In the genomic region with DNA sequence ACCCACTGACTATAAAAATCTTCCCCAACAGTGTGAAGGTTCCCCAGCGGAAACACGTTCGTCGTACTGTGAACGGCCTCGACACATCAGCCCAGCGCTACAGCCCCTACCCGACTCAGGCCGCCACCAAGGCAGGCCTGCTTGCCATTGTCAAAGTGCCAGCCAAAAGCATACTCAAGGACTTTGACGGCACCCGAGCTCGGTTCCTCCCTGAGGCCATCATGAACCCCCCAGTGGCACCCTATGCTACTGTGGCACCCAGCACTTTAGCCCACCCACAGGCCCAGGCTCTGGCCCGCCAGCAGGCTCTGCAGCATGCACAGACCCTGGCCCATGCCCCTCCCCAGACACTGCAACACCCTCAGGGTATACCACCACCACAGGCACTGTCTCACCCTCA, we compare ENCODE assay signal across 11 mouse cellular contexts. TPM values are rescaled to one million over a fixed set of nuclear protein-coding genes. Genes with fewer than 3 reads are reported as not detected.
DNase-seq lines count a peak whose midpoint lies in the region; ATAC-seq and TF ChIP-seq lines count a peak whose summit lies in the region.
"Had no signal": no experiment of that assay in that cellular context is flagged by ENCODE, and none has a peak within 500 bp of the region (broad histone marks: within the 10 kb centered on the region; RNA-seq: fewer than 3 reads in every experiment).

No protein-coding gene starts in this region.

- no peak for TF ChIP-seq CTCF in lung, embryonic 14.5 days (IDR thresholded peaks at IDR 0.05; ENCODE audit: low read depth)

- peak; percentile 30 for DNase-seq in cerebellum, adult 11-12 months
- DNase-seq in cerebellum, adult 9-10 months: no peak
- no peak for DNase-seq in lung, embryonic 14.5 days
- DNase-seq in lung, adult 18-20 months: no peak
- DNase-seq in layer of hippocampus, postnatal 10 days (ENCODE audit: low spot score in 2 of 2): no peak
- DNase-seq in layer of hippocampus, adult 8-10 months (ENCODE audit: low spot score in 2 of 2): no peak
- DNase-seq: kidney, adult 2 months had no signal

- no peak overlapping the region for H3K4me3 ChIP-seq in lung, embryonic 14.5 days (ENCODE audit: low read depth, low read length)
- H3K4me3 ChIP-seq in hindbrain, embryonic 15.5 days: no peak overlapping the region
- H3K4me3 ChIP-seq in neural tube, embryonic 15.5 days (replicated peaks): no peak overlapping the region
- H3K4me3 ChIP-seq: megakaryocyte, embryonic 14.5 days had no signal

- no peak for ATAC-seq in lung, embryonic 14.5 days (ENCODE audit: insufficient read depth)
- ATAC-seq in hindbrain, embryonic 15.5 days (ENCODE audit: low FRiP score, low read depth): 0 out of 2 replicates have a peak, but pooled peaks have one; percentile 13
- peak; percentile 26; the same call in 1 of the 2 replicates for ATAC-seq in neural tube, embryonic 15.5 days (ENCODE audit: low FRiP score)

- 81% methylated on average over 13 of the region's 13 CpGs for WGBS in lung, embryonic 14.5 days
- 61% methylated on average over 13 of the region's 13 CpGs for WGBS in hindbrain, embryonic 15.5 days
- WGBS in neural tube, embryonic 15.5 days: 53% methylated on average over 13 of the region's 13 CpGs

- 0 out of 2 replicates have a peak, but pooled peaks cover 6% of the 10 kb centered on the region for H3K4me1 ChIP-seq in lung, embryonic 14.5 days (ENCODE audit: insufficient read depth)
- peaks cover 47% of the 10 kb centered on the region for H3K4me1 ChIP-seq in hindbrain, embryonic 15.5 days (replicated peaks)
- H3K4me1 ChIP-seq in neural tube, embryonic 15.5 days: peaks cover 51% of the 10 kb centered on the region

- H3K9me3 ChIP-seq in lung, embryonic 14.5 days (ENCODE audit: low read depth, low read length): no peaks in the 10 kb centered on the region
- H3K9me3 ChIP-seq in hindbrain, embryonic 15.5 days: no peaks in the 10 kb centered on the region
- H3K9me3 ChIP-seq in neural tube, embryonic 15.5 days (replicated peaks): no peaks in the 10 kb centered on the region
- H3K9me3 ChIP-seq: G1E; megakaryocyte, embryonic 14.5 days had no signal

- H3K36me3 ChIP-seq in lung, embryonic 14.5 days (ENCODE audit: insufficient read depth): peaks cover 83% of the 10 kb centered on the region
- H3K36me3 ChIP-seq in hindbrain, embryonic 15.5 days: peaks cover 53% of the 10 kb centered on the region
- peaks cover 72% of the 10 kb centered on the region for H3K36me3 ChIP-seq in neural tube, embryonic 15.5 days

- H3K27me3 ChIP-seq in lung, embryonic 14.5 days (ENCODE audit: insufficient read depth, low read length): no peaks in the 10 kb centered on the region
- H3K27me3 ChIP-seq in hindbrain, embryonic 15.5 days: no peaks in the 10 kb centered on the region
- no peaks in the 10 kb centered on the region for H3K27me3 ChIP-seq in neural tube, embryonic 15.5 days (replicated peaks)
- H3K27me3 ChIP-seq: megakaryocyte, embryonic 14.5 days had no signal

- H3K9ac ChIP-seq in lung, embryonic 14.5 days: no peak overlapping the region; the same call in 1 of the 2 replicates
- H3K9ac ChIP-seq in hindbrain, embryonic 15.5 days: peak overlapping the region; percentile 6; the same call in 1 of the 2 replicates
- H3K9ac ChIP-seq in neural tube, embryonic 15.5 days (replicated peaks): no peak overlapping the region

- no peak overlapping the region for H3K4me2 ChIP-seq in lung, embryonic 14.5 days
- H3K4me2 ChIP-seq in hindbrain, embryonic 15.5 days: no peak overlapping the region
- H3K4me2 ChIP-seq in neural tube, embryonic 15.5 days: no peak overlapping the region; the same call in 1 of the 2 replicates

- H3K27ac ChIP-seq in lung, embryonic 14.5 days (ENCODE audit: low read depth): peak overlapping the region; percentile 81
- peak overlapping the region; percentile 85 for H3K27ac ChIP-seq in hindbrain, embryonic 15.5 days (replicated peaks)
- peak overlapping the region; percentile 82 for H3K27ac ChIP-seq in neural tube, embryonic 15.5 days (replicated peaks)

RNA-seq across cellular contexts. Expression of a gene that starts 11.6 kb away (rescaled TPM):
- 73.8 and 75.6 TPM in 2 replicates for polyA plus RNA-seq in lung, embryonic 14.5 days (2014; fragmentation: Nextera tagmentation; extraction: Ambion mirVana)
- 98.7 and 102 TPM in 2 replicates for polyA plus RNA-seq in hindbrain, embryonic 15.5 days (2015; fragmentation: Nextera tagmentation; extraction: Ambion mirVana)
- 82.1 and 85.4 TPM in 2 replicates for polyA plus RNA-seq in neural tube, embryonic 15.5 days (2015; fragmentation: Nextera tagmentation; extraction: Ambion mirVana)
- total RNA-seq in layer of hippocampus, postnatal 10 days (2021): 10 to 100 TPM; 47.8 to 48.9 TPM
- total RNA-seq in layer of hippocampus, adult 8-10 months (2022): 10 to 100 TPM in 3 of 4 experiments, 1 to 10 TPM in 1; 9.2 to 11.1 (median 10.4) TPM

RNA-seq across cellular contexts. Expression of a gene that starts 22.7 kb away (rescaled TPM):
- polyA plus RNA-seq in lung, embryonic 14.5 days (2014; fragmentation: Nextera tagmentation; extraction: Ambion mirVana): 15.3 and 17.2 TPM in 2 replicates
- polyA plus RNA-seq in hindbrain, embryonic 15.5 days (2015; fragmentation: Nextera tagmentation; extraction: Ambion mirVana): 7.5 and 8.5 TPM in 2 replicates
- 7.0 and 9.7 TPM in 2 replicates for polyA plus RNA-seq in neural tube, embryonic 15.5 days (2015; fragmentation: Nextera tagmentation; extraction: Ambion mirVana)
- total RNA-seq in layer of hippocampus, postnatal 10 days (2021): 1 to 10 TPM; 6.2 to 6.4 TPM
- 1 to 10 TPM; 3.0 to 3.5 (median 3.3) TPM for total RNA-seq in layer of hippocampus, adult 8-10 months (2022)

RNA-seq across cellular contexts. Expression of a gene that starts 22.7 kb away (rescaled TPM):
- 19.2 and 21.6 TPM in 2 replicates for polyA plus RNA-seq in lung, embryonic 14.5 days (2014; fragmentation: Nextera tagmentation; extraction: Ambion mirVana)
- 12.8 and 13.2 TPM in 2 replicates for polyA plus RNA-seq in hindbrain, embryonic 15.5 days (2015; fragmentation: Nextera tagmentation; extraction: Ambion mirVana)
- polyA plus RNA-seq in neural tube, embryonic 15.5 days (2015; fragmentation: Nextera tagmentation; extraction: Ambion mirVana): 19.3 and 20.0 TPM in 2 replicates
- 10 to 100 TPM; 37.0 to 38.8 TPM for total RNA-seq in layer of hippocampus, postnatal 10 days (2021)
- total RNA-seq in layer of hippocampus, adult 8-10 months (2022): 10 to 100 TPM; 16.6 to 24.8 (median 23.8) TPM

RNA-seq across cellular contexts. Expression of a gene that starts 29.6 kb away (rescaled TPM):
- polyA plus RNA-seq in lung, embryonic 14.5 days (2014; fragmentation: Nextera tagmentation; extraction: Ambion mirVana): 1,638 and 1,710 TPM in 2 replicates
- 743 and 824 TPM in 2 replicates for polyA plus RNA-seq in hindbrain, embryonic 15.5 days (2015; fragmentation: Nextera tagmentation; extraction: Ambion mirVana)
- 774 and 869 TPM in 2 replicates for polyA plus RNA-seq in neural tube, embryonic 15.5 days (2015; fragmentation: Nextera tagmentation; extraction: Ambion mirVana)
- total RNA-seq in layer of hippocampus, postnatal 10 days (2021): 100 to 1,000 TPM; 878 to 942 TPM
- total RNA-seq in layer of hippocampus, adult 8-10 months (2022): 100 to 1,000 TPM; 606 to 878 (median 722) TPM

RNA-seq across cellular contexts. Expression of a gene that starts 34.5 kb away (rescaled TPM):
- 140 TPM in 2 replicates for polyA plus RNA-seq in lung, embryonic 14.5 days (2014; fragmentation: Nextera tagmentation; extraction: Ambion mirVana)
- 58.0 and 65.7 TPM in 2 replicates for polyA plus RNA-seq in hindbrain, embryonic 15.5 days (2015; fragmentation: Nextera tagmentation; extraction: Ambion mirVana)
- 66.1 and 71.0 TPM in 2 replicates for polyA plus RNA-seq in neural tube, embryonic 15.5 days (2015; fragmentation: Nextera tagmentation; extraction: Ambion mirVana)
- 10 to 100 TPM; 40.9 to 42.2 TPM for total RNA-seq in layer of hippocampus, postnatal 10 days (2021)
- total RNA-seq in layer of hippocampus, adult 8-10 months (2022): 10 to 100 TPM; 28.2 to 39.4 (median 36.4) TPM
